Mouse (Mus musculus) intestine, postnatal 0 days (tissue): ENCODE data around the gene Ptpn12. TPM values are rescaled to one million over a fixed set of nuclear protein-coding genes. Genes with fewer than 3 reads are reported as not detected.

Experiments used
- ATAC-seq: fragments of 200-750 bp; cut with Nextera tagmentation; 2 replicates; pipeline ENCODE4 v1.8.0; 2017; ENCODE audit warnings: mild to moderate bottlenecking, moderate TSS enrichment, moderate library complexity
- H3K27ac ChIP-seq: fragments of 300-500 bp; sonication (generic); 2 replicates; pipeline ENCODE4 v1.5.1; 2014; ENCODE audit warnings: mild to moderate bottlenecking, low read depth, low read length, moderate library complexity
- H3K27me3 ChIP-seq: fragments of 300-500 bp; sonication (generic); replicated peaks from 2 replicates; pipeline ENCODE4 v1.6.1; 2014; ENCODE audit warnings: low read length, mixed read lengths; ENCODE audit not compliant: control insufficient read depth, insufficient read depth
- H3K36me3 ChIP-seq: fragments of 300-500 bp; sonication (generic); 2 replicates; pipeline ENCODE4 v1.6.1; 2014; ENCODE audit warnings: mild to moderate bottlenecking, moderate library complexity; ENCODE audit not compliant: control insufficient read depth, insufficient read depth
- H3K4me1 ChIP-seq: fragments of 300-500 bp; sonication (generic); replicated peaks from 2 replicates; pipeline ENCODE4 v1.6.1; 2014; ENCODE audit warnings: antibody characterized with exemption, low read length, mixed read lengths; ENCODE audit not compliant: control insufficient read depth, insufficient read depth
- H3K4me2 ChIP-seq: fragments of 300-500 bp; sonication (generic); replicated peaks from 2 replicates; pipeline ENCODE4 v1.6.1; 2014; ENCODE audit warnings: low read depth, mild to moderate bottlenecking, moderate library complexity
- H3K4me3 ChIP-seq: fragments of 300-500 bp; sonication (generic); 2 replicates; pipeline ENCODE4 v1.5.1; 2014; ENCODE audit warnings: low read depth, low read length
- H3K9ac ChIP-seq: fragments of 300-500 bp; sonication (generic); 2 replicates; pipeline ENCODE4 v1.6.1; 2014; ENCODE audit warnings: mild to moderate bottlenecking, low read depth, low read length
- H3K9me3 ChIP-seq: fragments of 300-500 bp; sonication (generic); 2 replicates; pipeline ENCODE4 v1.6.1; 2016; ENCODE audit warnings: mixed run types; ENCODE audit not compliant: control insufficient read depth
- CTCF ChIP-seq: sonication (generic); IDR thresholded peaks from 2 replicates; pipeline ENCODE4 v1.5.1; 2016; ENCODE audit warnings: low read depth, mild to moderate bottlenecking, control low read depth, antibody characterized with exemption, moderate library complexity
- WGBS: fragments of 180-500 bp; shearing (Covaris S2); extraction: QIAGEN DNeasy Blood & Tissue Kit; methylation state at CpG from one replicate; pipeline ENCODE4 v1.1.7; 2014; 5-methylcytosine and 5-hydroxymethylcytosine counted together
- polyA plus RNA-seq: library from polyadenylated mRNA; unstranded; fragments of >200 nt; fragmentation: Nextera tagmentation; extraction: Ambion mirVana; gene quantifications from 2 replicates; pipeline ENCODE4 v1.2.1, GENCODE M21; 2015

Ptpn12 gene
- polyA plus RNA-seq, 1 experiment from 2014 or later = 12.9 TPM

GRCm38 (mm10) chr5:21032626-21033025 is 23.1 kb downstream of the Ptpn12 start:
- Histone ChIP-seq H3K9me3 (no peaks in the 10 kb centered on the region), H3K36me3 (no peaks in the 10 kb centered on the region), H3K27ac (no peak overlapping the region), H3K4me2 (no peak overlapping the region), H3K4me1 (no peaks in the 10 kb centered on the region), H3K9ac (no peak overlapping the region), H3K27me3 (no peaks in the 10 kb centered on the region), H3K4me3 (no peak overlapping the region)
- TF ChIP-seq CTCF = no peak
- WGBS = 75% methylated on average over 3 of the region's 3 CpGs
- no peak for ATAC-seq

GRCm38 (mm10) chr5:21030226-21030625 is 25.5 kb downstream of the Ptpn12 start:
- Histone ChIP-seq H3K4me2 (no peak overlapping the region), H3K27me3 (no peaks in the 10 kb centered on the region), H3K36me3 (0 out of 2 replicates have a peak, but pooled peaks cover 8% of the 10 kb centered on the region), H3K9ac (no peak overlapping the region), H3K9me3 (no peaks in the 10 kb centered on the region), H3K4me1 (no peaks in the 10 kb centered on the region), H3K4me3 (no peak overlapping the region), H3K27ac (no peak overlapping the region)
- no peak for ATAC-seq
- no peak for TF ChIP-seq CTCF

GRCm38 (mm10) chr5:21017075-21017474 is 38.6 kb downstream of the Ptpn12 start:
- H3K4me3 ChIP-seq = no peak overlapping the region
- ATAC-seq = no peak
- peak; percentile 49 for TF ChIP-seq CTCF
- no peaks in the 10 kb centered on the region for H3K9me3 ChIP-seq
- H3K4me2 ChIP-seq = no peak overlapping the region
- 70% methylated on average over 5 of the region's 5 CpGs for WGBS
- H3K4me1 ChIP-seq = no peaks in the 10 kb centered on the region
- peaks cover 21% of the 10 kb centered on the region; the same call in 1 of the 2 replicates for H3K36me3 ChIP-seq
- no peak overlapping the region for H3K27ac ChIP-seq
- no peak overlapping the region for H3K9ac ChIP-seq
- no peaks in the 10 kb centered on the region for H3K27me3 ChIP-seq

GRCm38 (mm10) chr5:21010908-21011307 is 44.8 kb downstream of the Ptpn12 start:
- Histone ChIP-seq H3K9ac (no peak overlapping the region), H3K27me3 (no peaks in the 10 kb centered on the region), H3K36me3 (peaks cover 33% of the 10 kb centered on the region), H3K4me1 (no peaks in the 10 kb centered on the region), H3K4me3 (no peak overlapping the region), H3K4me2 (no peak overlapping the region), H3K9me3 (no peaks in the 10 kb centered on the region), H3K27ac (no peak overlapping the region)
- ATAC-seq = no peak
- 0 out of 2 replicates have a peak, but pooled peaks have one; percentile 4 for TF ChIP-seq CTCF

GRCm38 (mm10) chr5:21002723-21003122 is 53.0 kb downstream of the Ptpn12 start:
- no peak overlapping the region for H3K4me3 ChIP-seq
- H3K9me3 ChIP-seq = 0 out of 2 replicates have a peak, but pooled peaks cover 4% of the 10 kb centered on the region
- H3K27me3 ChIP-seq = no peaks in the 10 kb centered on the region
- peaks cover 53% of the 10 kb centered on the region for H3K36me3 ChIP-seq
- no peak overlapping the region for H3K4me2 ChIP-seq
- H3K4me1 ChIP-seq = no peaks in the 10 kb centered on the region
- ATAC-seq = no peak
- TF ChIP-seq CTCF = no peak
- H3K9ac ChIP-seq = no peak overlapping the region
- 88% methylated on average over 6 of the region's 6 CpGs for WGBS
- no peak overlapping the region for H3K27ac ChIP-seq

- TF ChIP-seq CTCF = no peak
- H3K36me3 ChIP-seq = peaks cover 63% of the 10 kb centered on the region
- H3K4me2 ChIP-seq = no peak overlapping the region
- WGBS = 95% methylated on average over 9 of the region's 10 CpGs
- H3K27me3 ChIP-seq = no peaks in the 10 kb centered on the region
- H3K27ac ChIP-seq = no peak overlapping the region
- ATAC-seq = no peak
- 0 out of 2 replicates have a peak, but pooled peaks cover 4% of the 10 kb centered on the region for H3K9me3 ChIP-seq
- H3K4me1 ChIP-seq = no peaks in the 10 kb centered on the region
- no peak overlapping the region for H3K9ac ChIP-seq
- no peak overlapping the region for H3K4me3 ChIP-seq
Observed at GRCm38 (mm10) chr5:21001622-21002315, 53.9 kb downstream of the Ptpn12 start.
